Mouse (Mus musculus) cerebellum, postnatal 25 days (tissue): ENCODE measurements around the gene Tmem42.

Source experiments
- DNase-seq, 2 experiments: peaks; one replicate each; pipeline ENCODE4 v3.0.0; 2021; ENCODE audit warnings: mixed read lengths in 2 of 2

Tmem42 gene

GRCm38 (mm10) chr9:123020995-123021631, at the start of gene Tmem42:
Tmem42 (plus strand) TSS chr9:123021326.
- DNase-seq: peak; percentile 94 to 97

GRCm38 (mm10) chr9:122998406-122999192, 22.5 kb upstream of the Tmem42 start:
- DNase-seq: no peak

- DNase-seq: no peak
Measured at GRCm38 (mm10) chr9:122999193-122999586, 21.9 kb upstream of the Tmem42 start.

GRCm38 (mm10) chr9:123004718-123005117, 16.4 kb upstream of the Tmem42 start:
- DNase-seq: no peak

- DNase-seq: peak in 1 of 2 experiments; percentile 15
Measured at GRCm38 (mm10) chr9:123006071-123006470, 15.1 kb upstream of the Tmem42 start.

- DNase-seq: no peak
Measured at GRCm38 (mm10) chr9:123021636-123022379, 682 bp downstream of the Tmem42 start.

GRCm38 (mm10) chr9:123024201-123024600, 3.1 kb downstream of the Tmem42 start:
- DNase-seq: no peak

GRCm38 (mm10) chr9:123031496-123032246, 10.5 kb downstream of the Tmem42 start:
- DNase-seq: peak in 1 of 2 experiments; percentile 11

- no peak for DNase-seq
Measured at GRCm38 (mm10) chr9:123034426-123034825, 13.3 kb downstream of the Tmem42 start, which contains the start of gene Tgm4. Tgm4 (plus strand) TSS chr9:123034726.

GRCm38 (mm10) chr9:123047665-123048064, 26.5 kb downstream of the Tmem42 start:
- DNase-seq: no peak

GRCm38 (mm10) chr9:123058724-123059292, 37.7 kb downstream of the Tmem42 start:
- DNase-seq: no peak

GRCm38 (mm10) chr9:123060172-123060571, 39.0 kb downstream of the Tmem42 start:
- no peak for DNase-seq
